Mouse (Mus musculus) lung, embryonic 15.5 days (tissue): ENCODE results near the gene Gm10220. TPM values are rescaled to one million over a fixed set of nuclear protein-coding genes. Genes with fewer than 3 reads are reported as not detected.

Experiments used
- polyA plus RNA-seq: library from polyadenylated mRNA; unstranded; fragments of >200 nt; fragmentation: Nextera tagmentation; extraction: Ambion mirVana; gene quantifications from 2 replicates; pipeline ENCODE4 v1.2.1, GENCODE M21; 2015

Gene Gm10220
- polyA plus RNA-seq, 1 experiment from 2014 or later: not detected

Other genes starting within 250 kb of the Gm10220 start
- not detected in 2 replicates for gene Gm21663, start 179.0 kb downstream of the Gm10220 start, polyA plus RNA-seq
- gene Gm21671, start 167.0 kb downstream of the Gm10220 start, polyA plus RNA-seq: not detected in 2 replicates
- gene Gm21680, start 148.8 kb downstream of the Gm10220 start, polyA plus RNA-seq: not detected in 2 replicates
- gene Gm21698, start 132.8 kb downstream of the Gm10220 start, polyA plus RNA-seq: 0.09 TPM in 1 of 2 replicates, not detected in the other
- 0.09 TPM in 1 of 2 replicates, not detected in the other for gene Gm1979, start 116.6 kb downstream of the Gm10220 start, polyA plus RNA-seq
- gene Gm5862, start 98.5 kb downstream of the Gm10220 start, polyA plus RNA-seq: not detected in 2 replicates
- gene Speer4a, start 81.9 kb downstream of the Gm10220 start, polyA plus RNA-seq: not detected in 2 replicates
- gene Gm7347, start 62.8 kb downstream of the Gm10220 start, polyA plus RNA-seq: 0.05 TPM in 1 of 2 replicates, not detected in the other
- gene Gm10471, start 32.1 kb downstream of the Gm10220 start, polyA plus RNA-seq: not detected in 2 replicates
- 0.05 TPM in 1 of 2 replicates, not detected in the other for gene 5031410I06Rik, start 16.1 kb downstream of the Gm10220 start, polyA plus RNA-seq
- not detected in 2 replicates for gene Gm7361, start 136.3 kb upstream of the Gm10220 start, polyA plus RNA-seq